Mouse (Mus musculus) kidney, adult 2 months (tissue): ENCODE measurements around the gene Olfr943.

Source experiments
- CTCF ChIP-seq: fragments of 200-500 bp; conservative IDR thresholded peaks from 2 replicates; pipeline ENCODE4 v1.5.1; 2011; ENCODE audit warnings: low read depth, mild to moderate bottlenecking, control low read depth, low read length, moderate library complexity, mixed read lengths; ENCODE audit not compliant: insufficient read depth, insufficient read length
- POLR2A ChIP-seq: fragments of 200-500 bp; IDR thresholded peaks from one replicate; pipeline ENCODE4 v1.6.1; 2011; ENCODE audit warnings: low read depth, low read length, control low read depth

DNA sequence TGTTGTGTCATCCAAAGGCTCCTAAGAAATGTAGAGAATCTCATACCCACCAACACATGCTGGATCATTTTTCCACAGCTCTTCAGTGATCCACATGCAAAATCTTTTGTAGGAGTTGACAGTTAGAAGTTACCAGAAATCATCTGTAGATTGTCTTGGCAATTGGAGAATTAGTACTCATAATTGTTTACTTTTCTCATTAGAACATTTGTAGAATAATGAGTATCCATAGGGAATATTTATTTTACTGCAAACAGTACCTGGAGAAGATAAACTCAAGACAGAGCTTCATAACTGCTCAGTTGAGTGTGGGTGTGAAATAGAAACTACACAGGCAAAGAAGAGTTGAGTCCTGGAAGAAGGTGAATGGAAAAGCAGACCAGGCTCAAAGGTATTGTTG, 38.3 kb upstream of the Olfr943 start, which contains the start of gene Olfr27:
- TF ChIP-seq POLR2A (no peak), CTCF (no peak)
